Mouse (Mus musculus) T-helper 17 cell (primary cell): Measurements from ENCODE around the gene Ddx42.

Experiments used
- in situ Hi-C, 2 experiments: fragments of 300-600 bp; cut with MboI, MseI; formaldehyde crosslinking; loops; 1 replicate in 1 of 2; 2 replicates in 1 of 2; pipeline ENCODE4 v1.15.1; 2025; ENCODE audit warnings: high pct_unique_total_duplicates in 2 of 2

Gene Ddx42

DNA sequence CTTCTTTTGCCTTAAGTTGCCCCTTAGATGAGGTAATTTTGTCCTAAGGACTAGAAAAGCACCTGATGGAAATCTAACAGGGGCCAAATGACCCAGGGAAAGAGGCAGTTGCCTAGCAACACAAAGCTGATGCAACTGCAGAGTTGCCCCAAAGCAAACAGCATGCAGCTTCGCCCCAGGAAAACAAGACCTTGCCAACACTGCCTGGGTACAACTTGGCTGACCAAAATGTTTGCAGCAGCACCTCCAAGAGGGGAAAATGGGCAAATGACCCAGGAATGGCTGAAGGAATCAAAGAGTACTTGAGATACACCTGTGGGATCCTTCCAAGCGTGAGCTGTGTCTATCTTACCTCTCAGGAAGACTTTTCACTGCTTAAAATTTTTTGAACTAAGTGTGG is 75.1 kb downstream of the Ddx42 start:
- in situ Hi-C loops = no loop called here
